Mouse (Mus musculus) adrenal gland, adult 2 months (tissue): Measurements from ENCODE around the gene Neurod6. TPM values are rescaled to one million over a fixed set of nuclear protein-coding genes. Genes with fewer than 3 reads are reported as not detected.
"Not testable (repeated sequence)": the region's sequence is repeated elsewhere in the genome, so short reads cannot be mapped to it uniquely, and the experiment has no call there.

Experiments used
- DNase-seq: peaks from one replicate; pipeline ENCODE4 v3.0.0; 2021
- long read RNA-seq: library from polyadenylated mRNA; stranded (forward); transcript quantifications from one replicate; pipeline ENCODE4 v2.0.0, GENCODE M21; 2021
- polyA plus RNA-seq: library from polyadenylated mRNA; depleted of rRNA; stranded (reverse); fragments of >200 nt; gene quantifications from 2 replicates; pipeline ENCODE4 v1.2.3, GENCODE M21; 2012; rRNA removed
- total RNA-seq, 2 experiments: library from RNA; stranded (reverse); gene quantifications; 2 replicates each; pipeline ENCODE4 v1.2.3; 2021

Neurod6 gene
- total RNA-seq (not detected), polyA plus RNA-seq (not detected in 2 replicates)
- long read RNA-seq, result 0 reads

DNA sequence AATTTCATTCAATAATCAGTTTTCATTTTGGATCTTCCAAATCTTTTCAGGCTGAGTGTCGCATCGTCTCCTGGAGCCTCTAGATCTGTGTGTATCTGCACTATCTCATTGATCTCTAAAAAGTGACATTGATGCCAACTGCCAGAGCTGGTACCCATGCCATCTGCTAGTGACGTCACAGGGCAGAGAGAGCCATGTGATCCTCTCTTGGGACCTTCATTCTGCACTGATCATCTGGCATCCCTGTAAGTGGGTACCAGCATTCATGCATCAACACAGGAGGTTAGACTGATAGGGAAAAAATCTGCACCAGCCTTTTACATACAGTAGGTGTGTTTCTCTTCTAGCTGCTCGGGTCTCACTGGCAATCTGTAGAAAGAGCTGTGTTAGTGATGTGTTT, at the start of gene Neurod6:
Gene Neurod6 (minus strand): TSS at position 290 of the 400 bp plus-strand sequence.
- DNase-seq, result no peak

DNA sequence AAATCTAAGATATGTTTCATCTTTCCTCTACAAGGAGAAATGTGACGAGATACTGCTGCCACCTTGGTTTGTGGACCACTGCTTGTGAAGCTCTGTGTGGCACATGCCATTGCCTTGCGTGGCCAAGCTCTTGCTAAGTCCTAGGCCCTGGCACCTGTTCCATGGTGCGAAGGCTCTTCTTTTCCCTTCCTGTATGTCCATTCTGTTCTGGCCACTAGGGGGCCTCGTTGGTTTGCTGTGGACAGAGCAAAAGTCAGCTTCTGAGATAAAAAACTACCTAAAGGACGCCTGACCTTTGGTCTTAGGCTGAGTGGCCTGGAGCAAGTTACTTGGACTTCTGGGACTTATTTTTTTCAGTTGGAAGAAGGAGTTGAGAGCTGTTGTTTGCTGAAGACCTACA, 36.1 kb upstream of the Neurod6 start:
- DNase-seq, result peak; percentile 69

DNA sequence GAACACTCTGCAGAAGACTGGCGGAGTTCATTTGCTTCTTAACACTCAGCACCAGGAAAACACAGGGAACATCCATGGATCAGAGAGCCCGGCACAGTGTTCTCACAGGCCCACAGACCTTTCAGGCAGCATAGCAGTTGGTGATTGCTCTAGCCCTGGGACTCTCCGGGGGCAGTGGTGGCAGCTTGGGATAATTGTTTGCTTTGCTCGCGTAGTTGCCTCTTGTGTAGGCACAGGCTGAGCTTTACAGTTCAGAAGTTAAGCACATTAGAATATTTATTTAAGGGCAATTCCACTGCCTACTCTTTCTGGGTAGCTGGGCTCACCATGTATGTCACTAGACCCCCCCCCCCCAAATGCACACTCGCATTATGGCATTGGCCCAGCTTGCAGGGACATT, 34.4 kb upstream of the Neurod6 start:
- no peak for DNase-seq

DNA sequence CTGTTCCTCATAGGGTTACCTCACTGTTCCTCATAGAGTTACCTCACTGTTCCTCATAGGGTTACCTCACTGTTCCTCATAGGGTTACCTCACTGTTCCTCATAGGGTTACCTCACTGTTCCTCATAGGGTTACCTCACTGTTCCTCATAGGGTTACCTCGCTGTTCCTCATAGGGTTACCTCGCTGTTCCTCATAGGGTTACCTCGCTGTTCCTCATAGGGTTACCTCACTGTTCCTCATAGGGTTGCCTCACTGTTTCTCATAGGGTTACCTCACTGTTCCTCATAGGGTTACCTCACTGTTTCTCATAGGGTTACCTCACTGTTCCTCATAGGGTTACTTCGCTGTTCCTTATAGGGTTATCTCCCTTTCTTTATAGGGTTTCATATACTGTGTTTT, 29.9 kb upstream of the Neurod6 start:
- DNase-seq, result not testable (repeated sequence)

DNA sequence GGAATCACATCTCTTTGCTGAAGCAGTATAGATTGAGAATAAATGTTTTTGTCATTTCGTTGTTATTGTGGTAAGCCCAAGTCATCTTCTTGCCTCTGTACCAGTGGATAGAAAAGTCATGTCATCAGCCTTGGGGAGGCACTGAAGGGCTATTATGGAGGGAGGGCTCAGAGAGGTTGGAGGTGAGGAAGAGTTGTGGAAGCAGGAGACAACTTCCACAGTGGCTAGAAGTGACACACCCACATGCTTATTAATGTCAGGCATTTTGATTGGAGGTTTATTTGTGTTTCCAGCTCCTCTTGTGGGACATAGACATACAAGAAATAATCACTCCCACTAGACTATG, 23.7 kb upstream of the Neurod6 start:
- no peak for DNase-seq

DNA sequence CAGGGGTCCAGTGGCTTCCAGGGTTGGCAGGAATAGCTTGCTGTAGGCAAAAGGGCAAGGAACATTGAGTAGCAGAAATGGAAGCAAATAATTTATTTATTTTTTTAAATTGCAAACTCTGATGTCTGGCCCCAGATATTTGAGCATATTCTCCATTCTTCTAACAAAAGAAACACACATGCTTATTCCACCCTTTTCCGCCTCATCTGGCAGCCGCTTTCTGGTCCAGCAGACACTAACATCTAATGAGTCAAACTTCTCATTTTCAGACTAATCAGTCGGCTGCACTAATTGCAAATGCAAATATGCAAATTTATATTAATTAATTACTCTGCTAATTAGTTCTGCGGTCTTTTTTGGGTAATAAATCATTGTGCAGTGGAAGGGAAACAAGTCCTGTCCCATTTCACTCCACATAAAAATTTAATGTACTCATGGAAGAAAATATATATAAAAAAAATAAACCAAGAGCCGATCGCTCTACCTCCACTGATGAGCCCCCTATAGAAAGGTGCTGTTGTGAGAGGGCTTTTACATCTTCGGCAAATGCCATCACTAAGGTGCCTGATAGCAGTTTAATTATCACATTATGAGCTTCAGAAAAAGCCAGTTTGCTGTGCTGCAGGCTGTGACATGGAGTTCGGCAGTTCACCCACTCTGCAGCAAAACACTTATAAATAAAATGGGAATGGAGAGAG, 23.1 kb upstream of the Neurod6 start:
- DNase-seq, result no peak

DNA sequence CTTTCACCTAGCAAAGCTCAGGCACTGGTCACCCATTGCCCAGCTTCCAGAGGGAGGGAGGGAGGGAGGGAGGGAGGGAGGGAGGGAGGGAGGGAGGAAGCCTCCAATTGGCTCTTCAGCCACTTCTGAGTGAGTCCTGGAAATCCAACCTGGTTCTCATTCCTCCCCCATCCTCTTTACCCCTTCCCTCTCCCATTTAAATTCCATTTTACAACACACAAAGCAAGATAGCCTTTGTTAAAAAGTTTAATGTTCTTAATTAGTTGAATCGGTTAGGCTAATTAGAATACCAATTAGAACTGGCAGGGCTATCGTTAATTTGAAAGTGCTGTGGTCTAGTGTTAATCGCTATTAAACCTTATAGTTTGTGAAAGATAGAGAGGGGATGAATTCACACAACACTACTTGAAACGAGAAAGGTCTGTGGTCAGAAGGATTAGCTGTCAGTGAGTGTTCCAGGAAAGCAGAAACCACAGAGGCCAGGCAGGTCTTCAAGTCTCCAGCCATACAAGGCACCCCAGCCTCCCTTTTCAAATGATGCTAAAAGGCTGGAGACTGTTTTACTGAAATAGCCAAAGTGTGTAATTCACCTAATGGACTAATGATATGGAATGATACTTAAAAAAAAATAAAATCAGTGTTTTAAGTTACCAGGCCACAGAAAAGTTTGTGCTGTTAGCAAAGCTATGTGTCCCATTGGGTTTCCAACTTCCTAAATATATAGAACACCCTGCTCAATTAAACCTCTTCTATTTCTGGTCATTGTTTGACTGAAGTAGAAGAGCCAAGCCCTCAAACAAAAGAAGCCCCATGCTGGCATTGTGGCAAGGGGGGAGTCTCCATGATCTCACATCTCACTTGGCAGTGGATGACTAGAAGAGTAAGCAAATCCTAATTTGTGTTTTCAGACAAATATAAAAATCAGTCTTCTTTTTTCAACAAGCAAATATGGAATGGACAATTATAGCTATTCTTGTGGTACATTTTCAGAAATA, 19.6 kb upstream of the Neurod6 start:
- DNase-seq, result no peak

DNA sequence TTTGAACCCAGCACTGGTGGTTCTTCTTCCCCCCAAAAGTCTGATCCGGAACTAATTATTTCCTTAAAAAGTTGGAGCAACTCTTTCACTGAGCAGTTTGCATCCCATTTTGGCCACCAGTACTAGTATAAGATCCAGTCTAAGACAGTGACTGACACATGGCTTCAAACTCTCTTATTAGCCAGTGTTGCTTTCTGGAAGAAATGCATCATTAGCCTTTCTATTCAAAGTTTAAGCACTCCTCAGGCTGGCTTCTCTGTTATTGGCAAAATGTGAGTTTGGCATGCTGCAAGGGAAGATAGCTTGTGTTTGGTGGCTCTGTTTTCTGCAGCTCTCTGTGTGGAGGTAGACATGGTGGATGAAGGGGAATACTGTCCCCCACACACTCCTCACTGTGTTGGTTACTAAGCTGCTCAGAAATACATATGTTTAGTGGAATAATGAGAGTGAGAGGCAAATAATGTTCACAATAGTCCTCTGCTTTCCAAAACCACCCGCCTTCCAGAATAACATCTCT, 9.0 kb upstream of the Neurod6 start:
- DNase-seq, result no peak

DNA sequence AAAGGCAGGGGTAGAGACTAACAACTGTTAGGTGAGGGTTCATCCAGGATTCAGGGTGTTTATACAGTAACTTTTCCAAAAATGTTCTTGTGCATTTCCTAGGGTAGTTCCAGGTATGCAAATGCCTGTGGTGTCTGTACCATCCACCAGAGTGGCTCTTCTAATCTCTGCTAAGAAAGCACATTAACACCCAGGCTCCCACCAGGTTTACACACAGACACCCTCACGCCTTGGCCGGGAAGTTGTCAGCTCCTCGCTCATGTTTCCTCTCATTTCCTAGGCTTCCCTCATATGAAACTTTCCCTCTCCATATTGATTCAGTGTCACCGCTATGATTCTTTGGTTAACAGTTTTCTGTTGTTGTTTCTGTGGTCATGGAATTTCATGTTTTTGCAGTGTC, 2.4 kb upstream of the Neurod6 start:
- DNase-seq, result no peak

DNA sequence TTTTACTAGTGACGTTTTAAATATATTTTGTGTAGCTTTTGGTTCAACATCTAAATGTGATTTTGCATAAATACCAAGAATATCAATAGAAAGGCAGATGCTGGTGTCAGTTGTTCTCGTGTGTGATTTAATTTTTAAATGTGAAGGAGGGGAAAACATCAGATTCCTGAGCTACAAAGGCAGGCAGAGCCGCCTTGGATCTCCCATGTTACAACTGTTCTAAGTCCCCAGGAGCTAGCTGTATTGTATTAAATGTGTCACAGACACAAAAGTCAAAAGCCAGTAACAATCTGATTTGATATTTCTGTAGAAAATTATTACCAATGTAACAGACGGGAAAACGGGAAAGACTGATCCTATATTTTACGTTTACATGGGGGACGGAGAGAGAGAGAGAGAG, 1.8 kb upstream of the Neurod6 start:
- no peak for DNase-seq

DNA sequence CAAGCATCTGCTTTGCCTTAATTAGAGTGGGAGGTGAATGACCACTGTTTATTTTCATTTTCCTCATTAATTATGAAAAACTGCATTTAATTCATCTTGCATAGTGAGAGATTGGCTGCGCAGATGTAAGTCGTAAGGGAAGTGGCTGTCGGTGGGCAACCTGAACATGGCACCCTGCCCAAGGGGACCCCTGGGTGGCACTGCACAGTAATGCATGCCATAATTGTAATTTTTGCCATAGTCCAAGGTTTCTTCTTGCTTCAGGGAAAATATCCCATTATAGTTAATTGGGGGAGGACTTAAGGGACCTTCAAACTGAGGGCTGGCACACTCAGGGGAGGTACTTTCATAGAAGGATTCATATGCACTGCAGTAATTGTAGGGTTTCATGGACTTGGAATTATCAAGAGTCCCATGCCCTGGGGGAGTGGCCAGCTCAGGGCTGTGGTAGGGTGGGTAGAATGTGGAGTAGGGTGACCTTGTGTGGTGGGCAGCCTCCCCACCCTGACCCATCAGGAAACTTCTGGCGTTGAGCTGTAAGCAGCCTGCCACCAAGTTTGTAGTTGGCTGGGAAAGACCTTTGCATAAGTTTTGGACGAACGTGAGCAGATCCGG, 2.4 kb downstream of the Neurod6 start:
- DNase-seq, result no peak

DNA sequence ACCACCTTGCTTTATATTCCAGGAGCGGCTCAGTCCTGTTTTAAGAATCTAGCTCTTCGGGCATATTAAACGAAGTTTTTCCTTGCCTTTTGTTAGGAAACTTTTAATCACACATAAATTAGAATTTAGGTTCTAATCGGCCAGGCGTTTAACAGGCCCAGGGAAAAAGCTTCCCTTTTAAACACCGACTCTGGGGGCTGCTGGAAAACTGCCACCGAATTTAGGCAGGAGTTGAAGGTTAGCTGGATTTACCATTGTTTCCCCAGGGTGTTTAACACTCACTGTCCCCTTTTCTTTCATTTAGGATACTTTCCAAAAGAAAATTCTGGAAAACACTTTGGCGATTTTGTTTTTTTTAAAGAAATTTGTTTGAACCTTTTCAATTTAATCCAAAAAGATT, 3.7 kb downstream of the Neurod6 start:
- DNase-seq, result no peak

DNA sequence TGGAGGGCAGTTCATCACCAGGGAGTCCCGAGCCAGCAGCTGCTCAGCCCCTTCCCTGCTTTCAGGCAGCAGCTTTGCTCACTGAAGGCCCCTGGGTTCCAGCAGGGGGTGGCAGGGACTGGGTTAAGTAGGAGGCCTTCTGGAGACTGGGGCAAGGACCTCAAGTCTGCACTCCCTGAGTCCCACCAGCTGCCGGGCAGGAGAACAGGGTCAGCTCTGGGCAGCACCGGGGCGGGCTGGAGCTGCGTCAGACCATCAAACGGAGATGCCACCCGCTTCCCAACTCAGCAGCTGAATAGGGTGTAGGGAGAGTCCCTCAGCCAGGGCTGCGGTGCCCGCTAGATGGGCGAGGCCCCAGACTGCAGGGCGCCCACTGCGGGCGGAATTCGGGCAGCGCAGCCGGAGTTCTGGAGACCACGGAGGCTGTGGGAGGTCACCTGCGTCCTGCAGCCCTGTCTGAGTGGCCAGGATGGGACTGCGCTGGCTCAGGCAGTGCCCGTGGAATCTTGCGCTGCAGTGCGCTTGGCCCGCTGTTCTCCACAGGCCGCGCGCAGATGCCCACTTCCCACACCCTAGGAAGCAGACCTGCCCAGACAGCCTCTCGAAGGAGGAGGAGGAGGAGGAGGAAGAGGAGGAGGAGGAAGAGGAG, 4.3 kb downstream of the Neurod6 start:
- DNase-seq, result no peak

DNA sequence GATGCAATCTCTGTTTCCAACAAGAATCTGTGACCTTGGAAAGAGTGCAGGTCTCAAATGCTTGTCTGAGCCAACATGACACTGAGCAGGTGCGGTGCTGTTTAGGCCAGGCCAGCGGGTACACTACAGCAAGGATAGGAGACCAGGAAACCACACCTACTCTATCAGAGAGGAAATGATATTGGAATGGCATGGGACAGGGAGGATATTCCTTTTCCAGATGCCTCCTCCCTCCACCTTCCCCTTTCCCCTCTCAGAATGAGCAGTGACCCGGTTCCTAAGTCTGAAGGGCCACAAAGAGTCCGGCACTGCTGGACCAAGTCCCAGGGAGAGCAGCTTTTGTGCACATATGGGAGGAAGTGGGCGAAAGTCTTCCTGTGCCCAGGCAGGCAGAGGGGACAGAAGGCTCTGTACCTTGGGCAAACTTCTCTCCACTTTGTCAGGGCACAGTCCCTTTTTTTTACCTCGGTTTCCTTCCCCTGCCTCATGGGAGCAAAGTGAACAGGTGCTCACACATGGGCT, 4.9 kb downstream of the Neurod6 start:
- no peak for DNase-seq

DNA sequence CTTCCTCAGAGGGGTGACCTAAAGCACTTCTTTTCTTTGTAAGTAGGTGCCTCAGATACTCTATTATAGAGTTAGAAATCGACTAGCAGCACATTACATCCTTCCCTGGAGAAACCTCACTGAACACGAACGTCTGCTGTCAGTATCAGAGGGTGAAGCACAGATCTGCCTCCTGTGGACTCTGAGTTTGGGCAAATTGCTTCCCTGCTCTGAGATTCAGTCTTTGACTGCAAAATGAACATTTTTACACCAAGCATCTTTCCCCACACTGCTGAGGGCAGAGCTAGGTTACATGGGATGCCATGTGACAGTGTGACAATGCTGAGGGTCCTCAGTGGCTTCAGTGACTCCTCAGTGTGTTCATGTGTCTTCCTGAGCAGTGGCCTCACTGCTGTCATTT, 13.3 kb downstream of the Neurod6 start:
- no peak for DNase-seq

DNA sequence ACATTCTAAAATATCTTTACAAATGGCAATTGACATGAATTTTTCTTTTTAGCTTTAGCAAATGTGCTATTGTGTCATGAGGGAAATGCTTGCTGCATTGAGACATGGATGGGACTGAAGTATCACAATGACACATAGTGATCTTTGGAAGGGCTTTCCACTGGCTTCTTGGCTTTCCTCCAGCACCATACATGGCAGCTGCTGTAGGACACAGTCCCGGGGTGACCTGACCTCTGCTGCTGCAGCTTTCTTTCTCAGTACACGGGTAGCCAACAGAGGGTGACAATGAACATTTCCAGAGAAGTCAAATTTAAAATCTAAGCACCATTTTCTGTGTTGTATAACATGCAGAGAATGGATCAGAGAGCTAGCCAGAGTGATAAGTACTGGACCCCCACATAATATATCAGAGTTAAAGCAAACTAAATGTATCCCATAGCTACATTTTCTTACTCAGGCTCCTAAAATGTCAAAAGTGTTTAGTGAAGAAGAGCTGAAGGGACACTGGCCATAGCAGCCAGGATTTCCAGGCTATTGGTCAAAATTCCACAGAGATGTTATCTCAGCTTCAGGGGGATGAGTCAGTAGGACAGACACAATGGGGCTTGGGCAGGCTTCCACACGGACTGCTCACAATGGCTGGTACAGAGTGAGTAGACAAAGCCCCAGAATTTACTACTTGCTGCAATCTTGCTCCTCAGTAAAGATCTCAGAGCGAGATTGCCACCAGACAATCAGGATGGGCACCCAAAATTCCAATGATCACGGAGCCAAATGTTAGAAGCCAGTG, 19.7 kb downstream of the Neurod6 start:
- DNase-seq, result no peak

DNA sequence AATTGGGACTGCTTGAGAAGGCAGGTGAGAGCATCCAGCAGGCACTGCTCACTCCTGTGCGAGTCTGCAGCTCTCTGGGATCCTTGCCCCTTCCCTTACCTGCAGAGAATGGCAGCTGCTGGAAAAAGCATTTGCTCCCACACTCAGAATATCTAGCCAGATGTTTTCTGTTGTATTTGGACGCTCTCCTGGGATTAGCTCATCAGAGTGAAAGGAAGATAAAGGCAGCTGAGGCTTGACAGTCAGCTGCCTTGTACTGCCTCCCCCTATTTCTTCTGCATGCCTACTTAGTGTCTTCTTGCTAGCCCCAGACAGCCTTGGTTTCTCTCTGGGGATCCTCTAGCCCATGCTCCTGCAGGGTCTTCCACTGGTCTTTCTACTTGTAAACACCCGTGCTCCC, 31.1 kb downstream of the Neurod6 start:
- DNase-seq, result no peak

DNA sequence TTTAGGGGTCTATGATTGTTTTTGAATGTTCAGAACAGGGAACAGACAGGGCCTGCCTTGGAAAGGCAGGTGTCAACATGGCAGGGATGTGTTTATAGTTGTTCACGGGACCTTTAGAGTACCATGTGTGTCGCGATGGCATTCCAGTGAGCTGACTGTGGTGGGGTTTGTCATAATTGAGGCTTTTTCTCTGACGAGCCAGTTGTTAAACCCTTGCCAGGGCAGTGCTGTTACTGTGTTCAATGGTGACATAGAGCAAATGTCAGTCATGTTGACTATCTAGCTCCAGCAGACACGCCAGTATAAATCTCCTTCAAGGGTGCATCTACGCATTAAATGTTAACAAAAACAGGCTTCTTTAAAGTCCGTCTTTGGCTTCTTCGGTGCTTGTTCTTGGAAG, 31.5 kb downstream of the Neurod6 start:
- DNase-seq, result no peak

DNA sequence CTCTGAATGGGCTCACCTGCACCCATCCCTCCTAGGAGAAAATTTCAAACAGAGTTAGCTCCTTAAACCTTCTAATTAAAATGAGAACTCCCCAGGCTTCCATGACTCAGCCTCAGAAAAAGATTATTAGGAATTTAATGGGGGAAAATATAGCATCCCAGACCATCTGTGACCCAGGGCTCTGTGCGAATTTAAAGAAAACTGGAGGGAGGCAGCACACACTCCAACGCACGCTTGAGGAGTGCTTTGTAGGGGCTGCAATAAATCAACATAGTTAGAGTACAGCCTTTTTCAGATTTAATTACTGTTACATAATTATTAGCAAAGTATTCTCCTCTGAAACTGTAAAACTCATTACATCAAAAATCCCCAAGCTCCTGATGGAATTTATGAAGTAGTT, 32.2 kb downstream of the Neurod6 start:
- no peak for DNase-seq

DNA sequence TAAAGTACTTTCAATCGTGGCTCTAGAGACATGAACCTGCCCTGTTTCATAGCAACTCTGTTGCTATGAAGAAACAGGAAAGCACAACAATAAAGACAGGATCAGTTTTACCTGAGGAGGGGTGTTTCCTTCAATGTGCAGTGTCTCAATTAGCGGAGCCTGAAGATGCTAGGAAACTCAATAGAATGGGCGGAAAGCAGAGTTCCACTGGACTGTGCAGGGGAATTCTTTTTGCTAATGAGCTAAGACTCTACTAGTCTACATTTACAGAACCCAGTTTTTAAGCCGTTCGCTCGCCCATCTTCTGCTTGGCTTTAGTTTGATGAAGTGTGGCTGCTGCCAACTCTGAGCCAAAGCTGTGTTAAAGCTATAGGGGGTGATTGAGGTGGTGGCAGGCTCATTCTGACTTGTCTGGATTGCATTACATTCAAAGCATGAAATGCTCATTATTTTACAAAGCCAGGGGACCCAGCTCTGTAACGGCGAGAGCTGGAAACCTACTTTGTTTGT, 33.2 kb downstream of the Neurod6 start:
- no peak for DNase-seq
